Mouse (Mus musculus) ES-E14 (cell line): ENCODE measurements around the gene Arl6ip5.

Source experiments
- CHD2 ChIP-seq: IDR thresholded peaks from 2 replicates; pipeline ENCODE4 v1.6.1; 2014; ENCODE audit warnings: mild to moderate bottlenecking, low read depth, low read length, inconsistent platforms
- HCFC1 ChIP-seq: IDR thresholded peaks from 2 replicates; pipeline ENCODE4 v1.6.1; 2012; ENCODE audit warnings: low read length, inconsistent platforms, borderline replicate concordance; ENCODE audit not compliant: insufficient read depth
- MAFK ChIP-seq: IDR thresholded peaks from 2 replicates; pipeline ENCODE4 v1.6.1; 2014; ENCODE audit warnings: mild to moderate bottlenecking, low read depth, low read length, inconsistent platforms; ENCODE audit not compliant: insufficient read depth
- ZC3H11A ChIP-seq: IDR thresholded peaks from 2 replicates; pipeline ENCODE4 v1.6.1; 2012; ENCODE audit warnings: low read depth, mild to moderate bottlenecking, inconsistent platforms, low read length, borderline replicate concordance
- ZNF384 ChIP-seq: IDR thresholded peaks from 2 replicates; pipeline ENCODE4 v1.6.1; 2012; ENCODE audit warnings: low read depth, low read length, inconsistent platforms

- TF ChIP-seq ZNF384 (peak; percentile 97), ZC3H11A (no peak), MAFK (no peak), CHD2 (0 out of 2 replicates have a peak, but pooled peaks have one; percentile 19), HCFC1 (peak; percentile 40; the same call in 1 of the 2 replicates)
Measured at GRCm38 (mm10) chr6:97210191-97210961, at the start of gene Arl6ip5.
